Mouse (Mus musculus): Measurements from ENCODE around the gene Cilp2.
A peak's percentile ranks its signal among the peaks of the same experiment; 100 is the strongest.

The Cilp2 gene

GRCm38 (mm10) chr8:69887289-69888243, at the start of gene Cilp2:
Gene Cilp2 (minus strand): TSS chr8:69887687.
- no peak for DNase-seq

GRCm38 (mm10) chr8:69936050-69936794, 48.7 kb upstream of the Cilp2 start:
- no peak for DNase-seq

GRCm38 (mm10) chr8:69935431-69935830, 47.9 kb upstream of the Cilp2 start:
- DNase-seq = no peak

- no peak for DNase-seq
Observed at GRCm38 (mm10) chr8:69934582-69934981, 47.1 kb upstream of the Cilp2 start.

DNA sequence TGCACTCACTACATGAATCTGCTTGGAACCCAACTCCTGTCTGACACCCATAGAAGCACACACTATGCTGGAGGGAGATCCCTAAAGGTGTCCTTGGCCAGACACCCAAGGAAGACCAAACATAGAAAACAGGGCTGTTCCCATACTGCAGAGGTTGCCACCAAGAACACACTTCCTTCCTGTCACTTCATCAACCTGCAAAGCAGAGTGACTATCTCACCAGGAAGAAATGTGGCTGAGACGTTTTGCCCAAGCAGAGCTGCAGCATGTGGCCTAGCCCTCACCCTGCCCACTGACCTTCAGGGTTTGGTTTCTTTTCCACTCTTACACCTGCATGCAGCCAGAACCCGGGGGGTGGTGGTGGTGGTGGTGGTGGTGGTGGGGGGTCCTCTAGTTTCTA, 46.3 kb upstream of the Cilp2 start:
- DNase-seq = no peak

DNA sequence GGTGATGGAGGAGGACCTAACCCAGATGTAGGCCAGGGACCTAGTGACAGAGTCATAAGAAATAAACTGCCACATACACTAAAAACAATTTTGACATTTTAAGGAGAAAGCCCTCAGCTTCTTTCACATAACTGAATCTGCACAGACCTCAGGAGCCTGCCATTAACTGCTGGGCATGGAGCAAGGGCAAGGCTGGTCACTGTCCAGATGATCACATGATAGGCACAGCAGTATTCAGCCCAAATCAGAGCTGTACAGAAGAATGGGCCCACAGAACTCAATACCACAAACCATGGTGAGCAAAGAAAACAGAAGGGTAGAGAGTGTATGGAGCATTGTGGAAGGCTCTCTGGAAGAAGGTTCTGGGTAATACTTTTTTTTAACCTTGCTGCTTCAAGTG, 39.4 kb upstream of the Cilp2 start:
- no peak for DNase-seq

DNA sequence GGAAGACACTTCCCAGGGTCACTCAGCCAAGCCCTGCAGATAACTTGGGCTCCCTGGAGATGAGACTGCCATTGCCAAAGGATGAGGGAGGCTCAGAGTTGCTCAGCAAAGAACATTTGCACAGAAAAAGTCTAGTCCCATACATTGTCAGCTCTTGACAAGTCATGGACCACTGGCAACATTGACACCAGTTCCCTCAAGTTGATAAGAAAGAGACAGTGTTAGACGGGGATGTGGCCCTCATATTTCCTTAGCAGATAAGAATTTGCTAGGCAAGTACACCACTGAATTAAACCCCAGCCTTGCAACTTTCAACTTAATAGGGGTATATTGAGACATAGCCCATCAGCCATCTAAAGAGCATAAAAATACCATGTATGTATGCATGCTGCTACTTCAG, 36.5 kb upstream of the Cilp2 start:
- no peak for DNase-seq

- no peak for DNase-seq
Observed at GRCm38 (mm10) chr8:69921141-69921540, 33.7 kb upstream of the Cilp2 start.

DNA sequence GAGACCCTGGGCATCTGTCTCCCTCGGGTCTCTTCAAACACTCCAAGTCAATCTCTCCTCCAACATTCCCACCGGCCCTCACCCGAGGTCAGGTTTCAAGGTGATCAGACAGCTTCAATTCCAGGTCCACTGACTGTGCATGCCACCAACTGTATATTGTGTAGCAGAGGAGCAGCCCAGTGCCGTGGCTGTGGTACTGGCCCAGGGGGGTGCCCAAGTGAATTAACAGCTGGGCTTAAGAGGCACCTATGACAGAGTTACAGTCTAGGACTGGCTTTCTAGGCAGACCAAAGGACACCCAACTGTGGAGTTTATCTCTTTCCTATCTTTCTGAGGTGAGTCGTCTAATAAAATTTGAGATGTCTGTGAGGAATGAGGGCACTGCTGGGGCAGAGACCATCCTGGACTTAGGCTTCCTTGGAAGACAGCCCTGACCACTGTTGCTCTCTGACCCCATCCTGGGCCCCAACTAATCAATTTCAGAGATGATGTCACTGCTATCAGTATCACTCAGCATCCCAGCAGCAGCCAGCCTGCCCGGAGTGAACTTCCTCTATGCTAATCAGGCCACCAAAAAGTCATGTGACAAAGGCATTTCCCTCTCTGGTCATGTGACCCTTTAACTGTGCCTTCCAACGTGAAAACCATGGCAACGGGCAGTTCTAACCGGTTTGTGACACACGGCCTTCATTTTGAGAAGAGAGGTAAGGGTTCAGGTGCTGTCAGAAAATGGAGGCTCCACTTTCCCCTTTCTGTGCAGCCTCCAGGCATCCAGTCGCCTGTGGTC, 32.6 kb upstream of the Cilp2 start:
- no peak for DNase-seq

DNA sequence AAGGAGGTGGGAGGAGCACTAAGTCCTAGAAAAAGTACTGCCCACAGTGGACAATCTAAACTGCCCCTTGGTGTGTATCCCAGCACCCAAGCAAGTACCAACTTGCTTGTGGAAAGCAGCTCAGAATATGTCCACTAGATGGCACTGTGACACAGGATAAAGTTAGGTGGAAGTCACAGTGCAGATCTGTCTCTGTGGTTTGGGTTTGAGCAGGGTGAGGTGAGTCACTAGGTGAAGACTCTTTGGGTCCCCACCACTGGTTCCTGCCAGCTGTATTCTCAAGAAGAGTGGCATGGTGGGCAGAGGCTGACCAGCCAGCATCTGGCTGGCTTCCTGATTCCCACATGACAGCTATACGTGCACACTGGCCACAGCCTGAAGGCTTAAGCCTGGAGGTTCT, 31.5 kb upstream of the Cilp2 start:
- peak; percentile 72 for DNase-seq

DNA sequence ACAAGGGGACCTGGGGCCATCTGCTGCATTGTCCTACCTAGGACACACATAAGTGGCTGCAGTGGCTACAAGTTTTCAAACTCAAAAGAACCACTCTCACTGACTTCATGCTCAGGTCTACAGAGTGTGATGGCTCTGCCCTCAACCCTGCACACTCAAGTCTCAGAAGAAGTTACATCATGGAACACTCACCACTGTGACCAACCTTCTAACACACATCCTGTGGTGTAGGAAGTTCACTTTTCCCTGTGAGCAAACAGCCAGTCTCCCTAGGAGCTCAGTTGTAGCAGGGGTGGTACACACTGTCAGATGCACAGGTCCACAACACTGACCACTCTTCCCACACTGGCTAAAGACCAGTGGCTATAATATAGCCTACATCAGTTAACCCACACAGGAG, 31.0 kb upstream of the Cilp2 start:
- no peak for DNase-seq

GRCm38 (mm10) chr8:69915748-69916147, 28.3 kb upstream of the Cilp2 start:
- no peak for DNase-seq

GRCm38 (mm10) chr8:69914526-69914925, 27.0 kb upstream of the Cilp2 start:
- DNase-seq = no peak

- no peak for DNase-seq
Observed at GRCm38 (mm10) chr8:69912478-69913074, 25.1 kb upstream of the Cilp2 start.

DNA sequence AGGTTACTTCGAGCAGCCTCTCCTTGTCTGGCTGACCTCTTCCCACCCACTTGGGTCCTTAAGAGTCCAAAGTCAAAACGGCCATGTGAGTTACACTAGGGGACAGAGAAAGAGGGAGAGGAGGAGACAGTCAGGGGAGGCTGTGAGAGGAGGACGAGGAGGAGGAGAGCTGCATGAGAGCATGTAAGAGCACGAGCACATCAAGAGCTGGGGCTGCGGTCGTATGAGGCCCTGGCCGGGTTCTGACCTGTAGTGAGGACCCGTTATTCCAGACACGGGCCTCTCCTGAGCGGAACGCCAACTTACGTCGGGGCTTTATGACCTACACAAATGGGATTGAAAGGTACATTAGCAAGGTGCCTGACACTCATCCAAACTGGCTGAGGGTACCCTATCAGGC, 24.4 kb upstream of the Cilp2 start:
- no peak for DNase-seq

- peak; percentile 7 for DNase-seq
Observed at GRCm38 (mm10) chr8:69907106-69907505, 19.6 kb upstream of the Cilp2 start.

GRCm38 (mm10) chr8:69906260-69906659, 18.8 kb upstream of the Cilp2 start:
- no peak for DNase-seq

DNA sequence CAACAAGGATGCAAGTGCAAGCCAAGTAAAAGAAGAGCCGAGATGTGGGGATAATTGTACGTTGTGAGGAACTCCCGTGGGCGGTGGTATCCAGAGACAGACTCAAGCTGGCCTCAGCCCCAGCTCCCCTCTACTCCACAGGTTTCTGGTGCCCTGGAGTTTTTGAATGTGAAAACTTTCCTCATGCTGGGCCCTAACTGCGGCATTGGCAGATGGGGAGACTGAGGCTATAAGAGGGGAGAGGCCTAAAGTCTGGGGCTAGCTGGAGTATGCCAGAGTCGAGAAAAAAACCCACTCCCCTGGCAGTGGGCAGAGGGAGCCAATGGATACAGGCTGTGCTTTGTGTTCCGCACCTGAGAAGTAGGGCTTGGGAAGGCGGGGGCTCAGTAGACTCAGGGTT, 16.6 kb upstream of the Cilp2 start:
- peak; percentile 60 for DNase-seq

DNA sequence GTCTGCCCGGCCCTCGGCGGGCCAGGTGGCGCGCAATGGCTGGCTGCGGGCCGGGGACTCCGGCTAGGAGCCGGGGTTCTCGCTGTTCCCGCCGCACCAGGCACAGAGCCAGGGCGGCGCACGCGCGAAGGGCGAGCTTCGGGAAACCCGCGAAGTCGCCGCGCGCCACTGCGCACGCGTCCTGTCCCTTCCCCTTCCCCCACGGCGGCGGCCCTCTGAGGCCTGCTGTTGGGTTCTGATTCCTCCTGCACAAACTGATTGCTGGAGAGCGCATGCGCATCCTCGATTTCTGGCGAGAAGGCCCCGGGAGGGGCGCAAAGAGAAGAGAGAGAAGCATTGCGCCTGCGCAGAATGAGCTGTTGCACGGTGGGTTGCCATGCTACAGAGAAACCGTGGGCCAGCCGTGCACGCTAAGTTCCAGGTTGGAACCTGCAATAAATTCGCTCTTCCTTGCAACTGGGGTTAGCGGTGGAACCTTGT, 15.6 kb upstream of the Cilp2 start:
- DNase-seq = peak; percentile 100

- peak; percentile 81 for DNase-seq
Observed at GRCm38 (mm10) chr8:69902163-69903062, 14.9 kb upstream of the Cilp2 start, which contains the start of the genes Tssk6, Ndufa13 and Yjefn3. Gene Tssk6 (plus strand): TSS chr8:69902184. Gene Ndufa13 (minus strand): TSS chr8:69902558. Gene Yjefn3 (minus strand): TSS chr8:69902712.

DNA sequence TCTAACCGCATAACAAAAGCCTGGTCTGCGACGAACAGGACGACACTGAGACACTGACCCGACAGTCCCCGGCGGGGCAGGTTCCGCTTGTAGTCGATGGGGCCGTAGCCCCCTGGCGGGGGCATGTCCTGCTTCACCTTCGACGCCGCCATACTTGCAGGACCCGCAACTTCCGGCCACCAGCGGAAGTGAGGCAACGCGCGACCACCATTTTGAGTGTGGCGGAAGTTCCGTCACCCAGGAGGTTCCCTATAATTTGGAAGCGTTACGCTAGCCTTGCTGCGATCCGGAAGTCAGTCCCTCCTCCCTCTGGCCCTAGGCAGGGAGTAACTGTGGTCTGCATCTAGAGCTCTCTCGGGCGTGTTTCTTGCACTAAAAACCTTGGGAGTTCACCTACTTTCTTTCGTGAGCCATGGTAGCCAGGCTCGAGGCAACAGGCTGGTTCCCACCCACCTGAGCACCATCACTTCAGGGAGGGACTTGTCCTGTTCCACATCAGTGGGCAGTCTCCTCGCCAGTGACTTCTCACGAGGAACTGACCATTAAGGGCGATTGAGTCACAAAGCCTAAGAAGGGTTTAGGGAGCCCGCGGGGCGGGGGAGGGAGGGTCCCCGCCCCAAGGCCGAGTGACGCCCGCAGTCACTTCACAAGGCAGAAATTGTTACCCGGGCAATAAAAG, 14.1 kb upstream of the Cilp2 start:
- DNase-seq = peak; percentile 96

All from cerebellum, adult 11-12 months (tissue).